Mouse (Mus musculus): Measurements from ENCODE around the gene Ube2v1.
"Not testable (repeated sequence)": the region's sequence is repeated elsewhere in the genome, so short reads cannot be mapped to it uniquely, and the experiment has no call there.

Gene Ube2v1

DNA sequence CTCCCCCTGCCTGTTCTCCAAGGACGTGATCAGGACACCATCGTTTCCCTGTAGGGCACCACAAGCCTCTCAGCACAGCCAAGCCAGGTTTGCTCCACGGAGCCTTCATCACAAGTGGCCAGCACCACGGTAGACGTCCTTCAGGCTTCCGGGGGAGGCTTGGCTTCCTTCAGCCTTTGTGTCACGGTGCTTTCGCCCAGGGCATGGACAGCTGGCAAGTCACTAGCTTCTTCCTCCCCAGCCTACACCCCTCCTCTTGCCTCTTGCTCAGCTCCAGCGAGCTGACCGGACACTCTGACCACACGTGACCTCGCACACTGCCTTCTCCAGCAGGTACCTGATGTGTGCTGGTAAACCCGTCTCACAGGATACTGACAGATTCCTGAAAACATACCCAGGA is 9.5 kb downstream of the Ube2v1 start:
- DNase-seq (ENCODE audit: low read depth, low spot score): no peak

DNA sequence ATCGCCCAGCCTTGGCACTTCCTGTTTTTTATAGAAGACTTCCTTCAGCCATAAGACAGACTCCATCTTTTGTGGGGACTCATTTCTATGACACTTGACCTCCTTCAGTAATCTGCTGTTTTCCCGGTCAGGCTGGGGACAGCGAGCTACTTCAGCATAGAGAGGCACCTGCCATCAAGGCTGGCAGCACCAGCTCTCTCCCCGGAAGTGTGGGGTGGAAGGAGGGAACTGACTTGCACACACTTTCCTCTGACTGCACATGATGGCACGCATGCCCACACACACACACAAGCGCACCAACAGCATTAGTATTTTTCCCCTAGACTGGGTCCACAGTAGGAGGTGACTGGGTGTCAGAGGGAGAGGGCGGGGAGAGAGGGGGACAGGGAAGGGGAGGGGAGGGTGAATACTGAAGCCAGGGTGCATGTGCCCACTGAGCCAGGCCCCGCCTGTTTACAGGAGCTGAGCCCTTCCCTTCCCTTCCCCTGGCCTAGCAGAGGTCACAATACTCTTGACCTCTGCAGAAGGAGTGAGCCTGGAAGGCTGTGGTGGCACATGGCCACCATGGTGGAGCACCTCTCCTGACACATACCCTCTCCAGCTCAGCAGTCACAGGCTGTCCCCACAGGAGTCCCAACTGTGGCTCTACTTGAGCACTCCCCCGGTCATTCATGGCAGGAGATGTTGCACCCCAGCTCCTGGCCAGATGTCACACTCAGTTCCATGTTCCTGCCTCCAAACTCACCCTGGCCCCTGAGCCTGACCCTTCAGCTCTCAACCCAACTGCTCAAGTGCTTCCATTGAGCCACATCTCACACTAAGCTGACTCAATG is 10.4 kb downstream of the Ube2v1 start:
- DNase-seq (ENCODE audit: low read depth, low spot score): no peak

DNA sequence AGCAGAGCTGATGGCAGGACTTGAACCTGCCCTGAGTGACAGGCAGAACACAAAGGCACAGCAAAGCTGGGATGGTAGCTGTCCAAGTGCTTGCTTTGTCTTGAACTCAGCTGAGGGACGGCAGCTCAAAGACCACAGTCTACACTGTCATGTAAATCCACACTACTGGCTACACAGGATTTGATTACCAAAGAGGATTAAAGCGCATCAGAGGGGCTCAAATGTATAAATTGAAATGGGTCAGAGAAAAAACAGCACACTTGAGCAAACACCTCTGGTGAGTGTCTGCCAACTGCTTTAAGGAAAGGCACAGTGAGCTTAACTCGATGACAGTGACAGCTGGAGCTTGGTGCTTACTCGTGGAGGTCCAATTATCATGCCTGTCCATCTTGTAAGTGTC is 14.4 kb downstream of the Ube2v1 start:
- no peak for DNase-seq (ENCODE audit: low read depth, low spot score)

DNA sequence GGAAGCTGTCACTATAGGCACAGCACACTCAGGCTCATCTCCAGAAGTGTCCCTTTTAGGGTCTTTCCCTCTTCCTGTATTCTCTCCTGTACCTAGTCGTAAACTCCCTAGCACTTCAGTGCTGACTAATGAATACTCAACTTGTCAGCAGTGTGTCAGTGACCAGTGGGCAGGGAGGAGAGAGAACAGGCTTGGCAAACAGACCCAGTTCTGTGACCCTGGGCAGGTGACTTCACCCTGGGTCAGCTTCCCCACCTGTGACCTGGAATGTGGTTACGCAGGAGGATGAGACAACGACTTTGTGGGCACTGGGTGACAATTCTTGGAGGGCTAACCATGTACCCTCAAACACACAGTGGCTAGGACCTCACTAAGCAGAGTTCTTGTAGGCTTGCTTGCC is 14.9 kb downstream of the Ube2v1 start:
- no peak for DNase-seq (ENCODE audit: low read depth, low spot score)

DNA sequence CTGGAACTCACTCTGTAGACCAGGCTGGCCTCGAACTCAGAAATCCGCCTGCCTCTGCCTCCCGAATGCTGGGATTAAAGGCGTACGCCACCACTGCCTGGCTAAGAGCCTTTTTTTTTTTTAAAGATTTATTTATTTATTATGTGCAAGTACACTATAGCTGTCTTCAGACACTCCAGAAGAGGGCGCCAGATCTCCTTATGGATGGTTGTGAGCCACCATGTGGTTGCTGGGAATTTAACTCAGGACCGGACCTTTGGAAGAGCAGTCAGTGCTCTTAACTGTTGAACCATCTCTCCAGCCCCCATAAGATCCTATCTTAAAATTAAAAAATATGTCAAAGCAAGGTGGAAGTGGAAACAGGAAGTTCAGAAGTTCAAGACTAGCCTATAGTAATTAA is 18.6 kb downstream of the Ube2v1 start:
- DNase-seq (ENCODE audit: low read depth, low spot score): not testable (repeated sequence)

DNA sequence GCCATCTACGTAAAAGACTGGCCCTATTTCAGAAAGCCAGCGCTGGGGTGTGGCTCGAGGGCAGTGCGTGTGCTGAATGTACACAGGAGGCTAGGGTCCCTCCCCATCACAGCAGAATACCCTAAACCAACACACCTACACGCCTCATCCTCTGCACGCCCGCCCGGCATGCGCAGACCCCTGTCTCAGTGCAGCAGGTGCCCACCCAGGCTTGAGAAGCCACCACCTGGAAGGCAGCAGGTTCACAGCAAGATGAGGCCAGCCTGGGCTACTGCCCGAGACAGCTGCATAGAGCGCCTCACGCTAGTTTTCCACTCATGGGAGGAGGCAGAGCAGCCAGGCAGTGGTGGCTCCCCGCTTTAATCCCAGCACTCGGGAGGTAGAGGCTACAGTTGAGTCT is 19.8 kb downstream of the Ube2v1 start:
- no peak for DNase-seq (ENCODE audit: low read depth, low spot score)

DNA sequence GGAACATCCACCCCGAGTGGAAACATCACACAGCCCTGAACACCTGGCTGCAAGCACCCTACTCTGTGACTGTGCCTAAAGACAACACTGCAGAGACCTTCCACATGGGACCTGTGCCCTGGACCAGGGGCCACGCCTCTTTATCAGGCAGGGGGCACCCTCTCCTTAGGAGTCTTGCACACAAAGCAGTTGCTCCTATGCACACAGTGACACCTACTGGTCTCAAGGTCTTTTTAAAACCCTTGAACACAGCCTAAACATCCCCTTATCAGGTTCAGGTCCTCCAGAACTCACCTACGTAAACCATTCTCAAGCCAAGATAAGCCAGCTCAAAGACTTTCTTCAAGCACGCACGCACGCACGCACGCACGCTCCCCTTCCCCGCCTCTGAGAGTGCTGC is 20.6 kb downstream of the Ube2v1 start:
- no peak for DNase-seq (ENCODE audit: low read depth, low spot score)

DNA sequence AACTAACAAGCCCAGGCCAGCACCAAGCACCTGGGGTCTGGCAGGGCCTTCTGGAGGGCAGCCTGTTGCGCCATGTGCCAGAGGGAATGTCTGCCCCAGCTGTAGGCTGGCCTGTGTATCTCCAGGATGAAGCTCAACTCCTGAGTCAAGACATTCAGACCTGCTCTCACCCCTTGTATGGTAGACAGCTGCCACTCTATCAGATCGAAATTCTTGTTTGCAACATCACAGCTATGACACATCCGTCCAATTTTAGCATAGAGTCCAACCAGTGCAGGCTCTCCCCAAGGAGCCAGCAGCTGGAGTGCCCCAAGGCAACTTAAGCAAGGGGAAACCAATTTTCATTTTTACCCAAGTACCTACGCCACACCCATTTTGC is 25.2 kb downstream of the Ube2v1 start:
- no peak for DNase-seq (ENCODE audit: low read depth, low spot score)

DNA sequence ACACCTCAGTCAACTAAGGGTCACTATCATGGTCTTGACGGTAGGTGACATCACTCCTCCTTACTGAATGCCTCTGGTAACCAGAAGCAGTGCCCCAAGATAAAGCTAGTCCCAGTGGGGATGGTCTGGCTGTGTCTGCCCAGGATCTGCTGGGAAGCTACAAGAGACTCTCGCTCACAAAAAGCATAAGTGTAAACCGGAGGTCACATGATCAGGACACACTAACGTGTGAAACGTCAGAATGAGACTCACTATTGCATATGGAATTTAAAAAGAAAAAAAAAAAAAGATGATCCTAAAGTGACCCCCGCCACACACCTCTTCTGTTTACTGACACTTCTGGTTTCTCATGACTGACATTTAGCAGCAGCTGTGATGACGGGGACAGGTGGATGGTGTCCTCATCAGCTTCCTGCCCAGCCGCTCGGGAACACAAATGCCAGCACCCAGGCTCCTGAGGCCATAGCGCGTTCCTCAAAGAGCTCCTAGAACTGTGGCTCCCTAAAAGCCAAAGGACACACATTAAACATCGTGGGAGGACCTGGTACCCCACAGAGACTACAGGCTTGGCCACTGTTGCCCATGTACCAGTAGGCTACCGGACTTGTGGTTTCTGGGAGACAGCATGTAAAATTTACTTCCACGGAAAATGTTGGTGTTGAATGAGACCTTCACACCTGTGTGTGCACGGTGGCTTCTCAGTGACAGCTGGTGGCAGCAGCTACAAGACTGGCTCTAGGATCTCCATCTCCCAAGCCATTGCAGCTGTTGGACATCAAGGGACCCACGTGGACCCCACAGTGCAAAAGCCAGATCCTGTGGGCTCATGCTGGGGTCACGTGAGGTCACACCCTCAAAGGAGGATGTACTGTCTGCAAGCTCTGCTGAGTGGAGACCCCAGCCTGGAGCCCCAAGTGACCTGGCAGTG is 25.8 kb downstream of the Ube2v1 start:
- DNase-seq (ENCODE audit: low read depth, low spot score): no peak

DNA sequence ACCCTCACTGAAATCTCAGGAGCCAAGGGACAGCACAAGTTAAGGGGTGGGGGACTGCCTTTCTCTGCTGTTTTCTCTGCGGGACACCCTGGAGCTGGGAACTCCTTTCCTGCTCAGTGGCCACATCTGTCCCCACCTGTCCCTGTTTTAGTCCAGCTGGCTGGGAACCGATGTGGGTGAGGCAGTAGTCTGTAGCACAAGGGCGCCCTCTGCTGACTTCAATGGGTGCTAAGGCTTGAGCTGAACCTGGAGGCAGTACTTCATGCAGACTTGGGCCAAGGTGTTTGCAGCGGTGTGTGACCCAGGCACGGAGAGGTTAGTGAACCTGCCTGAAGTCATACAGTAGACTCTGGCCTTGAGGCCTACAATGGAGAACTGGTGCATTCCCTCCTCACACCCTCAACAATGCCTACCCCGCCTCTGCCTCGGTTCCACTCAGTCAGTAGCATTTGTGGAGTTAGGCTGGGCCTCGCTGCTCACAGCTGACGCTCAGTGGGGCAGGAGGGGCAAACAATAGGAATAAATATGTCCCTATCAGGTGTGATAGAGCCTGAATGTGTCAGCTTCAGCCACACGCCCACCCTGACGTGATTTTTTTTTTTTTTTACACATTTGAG is 26.6 kb downstream of the Ube2v1 start:
- DNase-seq (ENCODE audit: low read depth, low spot score): peak; percentile 59

DNA sequence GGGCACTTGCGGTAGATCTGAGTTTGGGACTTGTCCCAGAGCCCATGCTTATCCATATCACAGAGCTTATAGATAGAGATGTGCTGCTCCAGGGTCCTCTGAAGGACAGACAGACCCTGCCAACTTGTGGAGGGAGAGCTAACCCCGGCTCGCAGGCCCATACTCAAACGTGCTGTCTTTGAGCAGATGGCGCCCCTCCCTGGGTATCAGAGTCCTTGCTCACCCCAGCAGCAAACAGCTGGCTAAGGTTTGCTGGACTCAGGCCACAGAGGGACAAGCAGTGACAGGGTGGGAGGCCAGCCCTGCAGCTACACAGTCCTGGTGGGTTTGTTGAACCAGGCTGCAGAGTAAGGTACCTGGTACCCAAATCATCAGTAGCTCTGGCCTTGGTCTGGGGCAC is 28.9 kb downstream of the Ube2v1 start:
- DNase-seq (ENCODE audit: low read depth, low spot score): no peak

DNA sequence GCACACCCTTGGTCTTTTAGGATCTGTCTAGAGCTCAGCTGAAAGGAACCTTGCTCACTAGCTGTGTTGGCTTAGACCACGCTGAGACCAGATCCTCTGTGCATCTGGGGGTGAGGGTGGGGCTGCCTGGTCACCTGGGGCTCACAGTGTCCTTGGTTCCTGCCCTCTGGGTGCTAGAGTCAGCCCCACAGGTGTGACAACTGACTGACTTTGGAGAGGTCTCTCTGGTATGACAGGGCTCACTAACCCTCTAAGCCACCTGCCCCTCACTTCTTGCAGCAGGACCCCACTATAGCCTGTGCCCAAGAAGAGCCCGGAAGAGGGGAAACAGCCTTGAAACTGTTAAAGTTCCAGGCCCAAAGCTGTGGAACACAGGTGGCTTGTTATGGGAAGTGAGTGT is 29.5 kb downstream of the Ube2v1 start:
- no peak for DNase-seq (ENCODE audit: low read depth, low spot score)

DNA sequence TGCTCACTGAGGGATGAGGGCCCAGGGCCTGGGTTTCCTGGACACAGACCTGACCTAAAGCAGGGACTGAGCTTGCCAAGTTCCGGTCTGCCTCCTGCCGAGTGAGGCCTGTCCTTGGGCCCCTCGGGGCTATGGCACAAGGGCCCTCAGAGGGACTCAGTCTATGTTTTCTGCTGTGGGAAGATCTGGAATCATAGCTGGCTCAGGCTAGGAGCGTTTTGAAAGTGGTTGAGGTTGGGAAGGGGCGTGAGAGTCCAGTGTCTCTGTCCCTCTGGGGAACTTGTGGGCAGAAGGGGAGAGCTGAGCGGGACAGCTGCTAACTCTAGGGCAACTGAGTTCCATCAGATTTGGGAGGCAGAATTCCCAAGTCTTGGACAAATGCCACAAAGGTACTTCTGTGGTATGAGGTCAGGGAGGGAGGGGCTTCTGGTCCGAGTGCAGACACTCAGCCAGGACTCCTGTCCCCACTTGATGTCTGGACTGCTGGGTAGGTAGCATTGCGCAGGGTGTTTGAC is 31.4 kb downstream of the Ube2v1 start:
- DNase-seq (ENCODE audit: low read depth, low spot score): no peak

DNA sequence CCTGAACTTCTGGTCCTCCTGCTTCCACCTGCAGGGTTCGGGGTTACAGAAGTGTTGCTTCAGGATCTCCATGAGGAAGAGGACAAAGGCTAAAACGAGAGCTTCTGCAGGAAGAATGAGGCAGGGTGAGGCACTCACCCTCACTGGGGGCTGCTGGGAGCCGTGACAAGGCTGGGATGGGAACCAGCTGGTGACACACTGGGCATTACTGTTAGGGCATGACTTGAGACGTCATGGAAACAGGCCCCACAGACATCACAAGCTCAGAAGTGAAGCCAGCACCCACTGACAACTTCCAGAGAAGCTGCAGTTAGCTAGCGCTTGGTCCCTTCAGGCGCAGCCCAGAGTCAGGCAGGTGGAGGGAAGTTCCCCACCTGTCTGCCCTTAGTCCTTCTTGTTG is 32.0 kb downstream of the Ube2v1 start:
- no peak for DNase-seq (ENCODE audit: low read depth, low spot score)

DNA sequence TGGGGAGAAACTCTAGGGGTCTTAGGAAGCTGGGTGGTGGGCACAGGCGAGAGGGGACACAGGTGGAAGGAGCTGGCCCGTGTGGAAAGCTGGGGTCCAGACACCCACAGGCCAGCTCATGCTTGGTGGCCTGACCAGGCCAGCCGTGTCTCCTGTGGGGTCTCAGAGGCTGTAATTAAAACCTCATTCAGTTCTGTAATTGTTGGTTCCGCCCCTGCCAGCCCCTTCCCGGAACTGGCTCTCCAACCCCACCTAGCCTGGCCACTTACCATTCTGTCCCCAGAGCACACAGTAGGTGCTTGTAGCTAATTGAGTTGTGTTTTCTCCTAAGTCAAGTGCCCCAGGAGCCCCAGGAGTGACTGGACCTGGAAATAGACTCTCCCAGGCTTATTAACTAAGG is 32.7 kb downstream of the Ube2v1 start:
- no peak for DNase-seq (ENCODE audit: low read depth, low spot score)

DNA sequence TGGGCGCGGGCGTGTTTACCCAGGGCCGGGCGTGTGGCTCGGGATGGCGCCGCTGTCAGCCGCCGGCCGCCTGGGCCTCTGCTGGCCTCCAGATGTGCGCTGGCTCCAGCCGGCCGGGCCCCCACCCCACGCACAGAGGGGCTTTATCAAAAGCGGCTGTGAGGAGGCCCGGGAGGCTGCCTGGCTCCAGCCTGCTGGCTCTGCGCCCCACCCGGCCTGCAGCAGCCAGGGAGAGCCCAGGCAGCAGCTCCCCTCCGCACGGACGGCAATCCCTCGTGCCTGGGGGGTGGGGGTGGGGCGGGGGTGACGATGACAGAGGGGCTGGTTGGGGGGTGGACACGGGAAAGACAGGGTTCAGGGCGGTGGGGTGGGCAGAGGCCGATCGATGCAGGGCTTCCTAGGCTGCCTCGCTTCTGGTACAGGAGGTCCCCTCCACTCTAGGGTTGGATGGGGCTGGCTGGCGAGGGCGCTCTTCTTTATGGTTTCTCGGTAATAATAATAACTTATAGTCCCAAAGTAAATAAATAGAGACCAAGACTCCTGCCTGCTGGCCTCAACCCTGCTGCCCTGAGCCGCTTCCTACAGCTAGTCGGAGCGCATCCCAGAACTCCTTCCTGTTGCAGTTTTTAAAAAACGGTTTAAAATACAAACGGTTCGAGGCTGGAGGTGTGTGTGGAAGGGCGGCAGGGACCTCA is 34.3 kb downstream of the Ube2v1 start:
- no peak for DNase-seq (ENCODE audit: low read depth, low spot score)

DNA sequence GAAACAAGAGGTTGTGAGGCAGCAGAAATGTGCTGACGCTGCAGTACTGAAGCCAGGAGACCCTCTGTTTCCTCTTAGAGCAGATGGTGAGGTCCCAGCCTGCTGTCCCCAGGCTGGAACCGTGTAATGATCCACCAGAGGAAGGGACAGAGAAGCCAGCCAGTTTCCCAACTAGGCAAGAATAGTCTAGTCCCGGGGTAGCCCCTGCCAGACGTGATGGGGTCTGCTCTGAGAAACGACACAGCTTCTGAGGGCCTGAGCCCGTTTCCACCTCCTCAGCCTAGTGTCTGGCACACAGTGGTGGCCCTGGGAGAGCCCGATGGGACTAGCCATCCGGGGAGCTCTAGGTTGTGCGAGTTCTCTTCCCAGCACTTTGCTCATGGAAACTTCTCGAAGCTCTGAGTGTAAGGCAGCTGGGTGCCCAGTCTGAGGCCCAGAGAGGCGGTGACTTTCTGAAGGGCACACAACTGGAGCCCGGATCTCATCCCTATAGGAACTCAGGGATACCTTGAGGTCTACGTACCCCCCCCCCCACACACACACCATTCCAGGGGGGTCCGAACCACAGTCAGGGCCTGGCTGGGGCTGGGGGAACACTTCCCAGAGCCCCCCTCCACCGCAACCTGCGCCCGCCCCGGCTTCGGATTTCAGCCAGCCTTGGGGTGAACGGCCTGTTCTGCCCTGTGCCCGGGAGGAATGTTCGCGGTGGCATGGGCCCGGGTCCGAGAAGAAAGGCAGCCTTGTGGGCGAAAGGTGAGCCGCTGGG is 35.0 kb downstream of the Ube2v1 start:
- DNase-seq (ENCODE audit: low read depth, low spot score): no peak

DNA sequence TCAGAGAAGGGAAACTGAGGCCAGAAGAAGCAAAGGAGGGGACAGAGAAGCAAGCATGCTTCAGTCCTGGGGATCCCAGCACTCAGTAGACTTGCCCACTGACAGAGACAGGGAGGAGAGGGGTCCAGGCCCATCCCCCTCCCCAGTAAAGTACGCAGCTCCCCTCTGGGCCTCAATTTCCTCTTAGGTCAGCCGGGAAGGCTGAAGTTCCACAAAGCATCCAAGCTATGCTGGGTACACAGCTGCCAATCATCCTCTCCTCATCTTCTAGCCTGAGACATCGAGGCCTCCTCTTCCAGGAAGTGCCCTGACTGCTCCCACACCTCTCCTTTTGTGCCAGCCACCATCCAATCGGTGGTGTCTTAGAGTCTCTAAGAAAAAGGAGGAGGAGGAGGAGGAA is 35.6 kb downstream of the Ube2v1 start:
- no peak for DNase-seq (ENCODE audit: low read depth, low spot score)

DNA sequence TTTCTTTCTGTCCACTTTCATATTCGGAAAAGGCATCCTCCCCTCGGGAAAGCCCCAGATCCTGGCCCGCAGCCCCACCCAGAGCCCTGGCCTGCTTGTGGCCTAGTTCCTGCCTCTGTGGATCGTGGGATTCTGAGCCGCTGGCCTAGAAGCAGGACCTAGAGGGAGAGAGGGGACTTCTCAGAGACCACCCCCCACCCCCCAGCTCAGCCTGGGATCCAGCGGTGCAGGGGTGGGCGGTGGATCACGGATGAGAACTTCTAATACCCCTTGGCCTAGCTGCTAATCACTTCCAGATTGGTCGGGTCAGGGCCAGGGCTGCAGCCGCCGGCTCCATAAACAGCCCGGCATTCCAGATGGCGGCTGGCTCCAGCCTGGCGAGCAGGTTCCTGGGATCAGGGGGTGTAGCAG is 36.1 kb downstream of the Ube2v1 start:
- no peak for DNase-seq (ENCODE audit: low read depth, low spot score)

DNA sequence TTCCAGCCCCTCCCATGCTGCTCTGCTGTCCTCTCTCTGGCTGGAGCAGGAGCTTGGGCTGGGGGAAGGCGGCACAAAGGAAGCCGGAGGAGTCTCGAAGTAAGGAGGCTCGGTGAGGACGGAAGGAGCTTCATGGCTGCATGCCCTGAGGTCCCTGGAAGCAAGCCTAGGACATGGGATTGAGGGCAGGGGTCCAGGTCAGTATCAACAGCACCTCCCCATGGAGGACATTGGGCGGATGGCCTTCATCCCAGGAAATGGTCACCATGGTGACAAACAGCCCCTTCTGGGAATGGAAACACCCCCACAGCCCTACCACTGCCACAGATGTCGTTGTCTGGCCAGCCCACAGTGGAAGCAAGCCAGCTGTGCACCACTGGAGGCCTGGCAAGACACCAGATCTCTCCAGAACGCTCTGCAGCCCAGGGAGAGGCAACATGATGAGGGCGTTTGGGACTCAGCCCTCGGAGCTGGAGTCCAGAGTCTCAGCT is 37.4 kb downstream of the Ube2v1 start:
- no peak for DNase-seq (ENCODE audit: low read depth, low spot score)
